Mouse (Mus musculus) central nervous system, embryonic 18 days (tissue): Measurements from ENCODE around the gene Wif1. TPM values are rescaled to one million over a fixed set of nuclear protein-coding genes. Genes with fewer than 3 reads are reported as not detected.

Experiments used
- polyA plus RNA-seq: library from polyadenylated mRNA; depleted of rRNA; stranded (reverse); fragments of >200 nt; gene quantifications from 2 replicates; pipeline ENCODE4 v1.2.3, GENCODE M21; 2012; rRNA removed

The Wif1 gene
- 3.5 and 9.3 TPM in 2 replicates for polyA plus RNA-seq

GRCm38 (mm10) chr10:121033826-121034568 lies at the start of gene Wif1:
Gene Wif1, plus strand, starts transcription at chr10:121033960.

Other genes starting within 250 kb of the Wif1 start
- 3.4 and 4.2 TPM in 2 replicates for gene Msrb3, start 134.9 kb upstream of the Wif1 start, polyA plus RNA-seq
- gene Lemd3, start 54.6 kb upstream of the Wif1 start, polyA plus RNA-seq = 17.8 and 19.3 TPM in 2 replicates